Mouse (Mus musculus) stomach, embryonic 15.5 days (tissue): ENCODE results near the gene Rabggta. TPM values are rescaled to one million over a fixed set of nuclear protein-coding genes. Genes with fewer than 3 reads are reported as not detected.

Source experiments
- ATAC-seq: fragments of 200-750 bp; cut with Nextera tagmentation; 2 replicates; pipeline ENCODE4 v1.8.0; 2017; ENCODE audit warnings: low read depth, moderate number of reproducible peaks, moderate TSS enrichment; ENCODE audit not compliant: insufficient read depth, low FRiP score
- H3K27ac ChIP-seq: fragments of 300-500 bp; sonication (generic); 2 replicates; pipeline ENCODE4 v1.5.1; 2015; ENCODE audit warnings: mild to moderate bottlenecking, inconsistent platforms
- H3K27me3 ChIP-seq: fragments of 300-500 bp; sonication (generic); replicated peaks from 2 replicates; pipeline ENCODE4 v1.6.1; 2015; ENCODE audit warnings: inconsistent platforms
- H3K36me3 ChIP-seq: fragments of 300-500 bp; sonication (generic); 2 replicates; pipeline ENCODE4 v1.6.1; 2015; ENCODE audit warnings: inconsistent platforms
- H3K4me1 ChIP-seq: fragments of 300-500 bp; sonication (generic); 2 replicates; pipeline ENCODE4 v1.6.1; 2015; ENCODE audit warnings: inconsistent platforms
- H3K4me2 ChIP-seq: fragments of 300-500 bp; sonication (generic); 2 replicates; pipeline ENCODE4 v1.6.1; 2015; ENCODE audit warnings: mild to moderate bottlenecking, inconsistent platforms
- H3K4me3 ChIP-seq: fragments of 300-500 bp; sonication (generic); replicated peaks from 2 replicates; pipeline ENCODE4 v1.5.1; 2015; ENCODE audit warnings: inconsistent platforms
- H3K9ac ChIP-seq: fragments of 300-500 bp; sonication (generic); 2 replicates; pipeline ENCODE4 v1.6.1; 2015; ENCODE audit warnings: inconsistent platforms
- H3K9me3 ChIP-seq: fragments of 300-500 bp; sonication (generic); 2 replicates; pipeline ENCODE4 v1.6.1; 2016; ENCODE audit warnings: inconsistent platforms
- WGBS: fragments of 180-500 bp; shearing (Covaris S2); methylation state at CpG from one replicate; pipeline ENCODE4 v1.1.7; 2015; 5-methylcytosine and 5-hydroxymethylcytosine counted together
- polyA plus RNA-seq: library from polyadenylated mRNA; unstranded; fragments of >200 nt; fragmentation: Nextera tagmentation; extraction: Ambion mirVana; gene quantifications from 2 replicates; pipeline ENCODE4 v1.2.1, GENCODE M21; 2015

Gene Rabggta
- polyA plus RNA-seq, 1 experiment from 2014 or later: 30.0 TPM

GRCm38 (mm10) chr14:55713729-55714122, 8.3 kb downstream of the Rabggta start, which contains the start of gene Tgm1:
Gene Tgm1 (minus strand): TSS chr14:55713926.
- WGBS: 23% methylated on average over 4 of the region's 4 CpGs
- no peak for ATAC-seq
- Histone ChIP-seq H3K9ac (no peak within 1 kb of the TSS), H3K4me2 (peak within 1 kb of the TSS; percentile 54), H3K27me3 (no peaks in the 10 kb centered on the region), H3K4me1 (peaks cover 7% of the 10 kb centered on the region; the same call in 1 of the 2 replicates), H3K27ac (peak within 1 kb of the TSS; percentile 68), H3K4me3 (peak within 1 kb of the TSS; percentile 35), H3K9me3 (no peaks in the 10 kb centered on the region), H3K36me3 (peaks cover 16% of the 10 kb centered on the region)

GRCm38 (mm10) chr14:55713007-55713728, 8.9 kb downstream of the Rabggta start:
- Histone ChIP-seq H3K36me3 (peaks cover 10% of the 10 kb centered on the region; the same call in 1 of the 2 replicates), H3K27ac (peak overlapping the region; percentile 68), H3K9ac (no peak overlapping the region), H3K4me1 (peaks cover 7% of the 10 kb centered on the region; the same call in 1 of the 2 replicates), H3K9me3 (no peaks in the 10 kb centered on the region), H3K4me2 (peak overlapping the region; percentile 54), H3K4me3 (peak overlapping the region; percentile 35), H3K27me3 (no peaks in the 10 kb centered on the region)
- 16% methylated on average over 24 of the region's 25 CpGs for WGBS
- ATAC-seq: 0 out of 2 replicates have a peak, but pooled peaks have one; percentile 47

DNA sequence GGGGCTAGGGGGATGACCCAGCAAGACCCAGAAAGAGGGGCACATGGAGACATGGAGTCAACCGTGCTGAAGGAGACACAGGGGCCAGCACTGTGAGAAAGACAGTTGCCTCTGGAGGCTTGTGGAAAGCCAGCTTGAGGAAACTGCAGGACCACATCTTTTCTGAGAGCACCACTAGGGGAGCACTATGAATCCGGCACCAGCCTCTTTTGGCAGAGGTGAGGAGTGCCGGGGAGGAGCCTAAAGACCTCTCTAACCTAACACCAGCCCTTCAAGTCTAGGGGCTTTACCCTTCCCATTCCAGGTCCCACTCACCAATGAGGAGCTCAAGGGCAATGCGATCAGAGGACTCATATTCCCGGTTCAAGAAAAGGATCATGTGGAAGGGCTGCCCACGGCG, 10.3 kb downstream of the Rabggta start:
- no peaks in the 10 kb centered on the region for H3K9me3 ChIP-seq
- no peaks in the 10 kb centered on the region for H3K27me3 ChIP-seq
- no peak overlapping the region for H3K9ac ChIP-seq
- H3K4me3 ChIP-seq: peak overlapping the region; percentile 35
- peaks cover 7% of the 10 kb centered on the region; the same call in 1 of the 2 replicates for H3K4me1 ChIP-seq
- 0 out of 2 replicates have a peak, but pooled peaks cover 4% of the 10 kb centered on the region for H3K36me3 ChIP-seq
- no peak for ATAC-seq
- 72% methylated on average over 7 of the region's 7 CpGs for WGBS
- H3K27ac ChIP-seq: peak overlapping the region; percentile 40; the same call in 1 of the 2 replicates
- H3K4me2 ChIP-seq: peak overlapping the region; percentile 54

GRCm38 (mm10) chr14:55709509-55709908, 12.6 kb downstream of the Rabggta start:
- ATAC-seq: no peak
- Histone ChIP-seq H3K9ac (no peak overlapping the region), H3K27ac (no peak overlapping the region), H3K27me3 (no peaks in the 10 kb centered on the region), H3K4me3 (no peak overlapping the region), H3K9me3 (no peaks in the 10 kb centered on the region), H3K4me1 (peaks cover 7% of the 10 kb centered on the region; the same call in 1 of the 2 replicates), H3K36me3 (no peaks in the 10 kb centered on the region), H3K4me2 (no peak overlapping the region)
- WGBS: 85% methylated on average over 4 of the region's 4 CpGs

- WGBS: 69% methylated on average over 5 of the region's 5 CpGs
- Histone ChIP-seq H3K9me3 (no peaks in the 10 kb centered on the region), H3K27ac (no peak overlapping the region), H3K36me3 (no peaks in the 10 kb centered on the region), H3K4me3 (no peak overlapping the region), H3K4me1 (no peaks in the 10 kb centered on the region), H3K4me2 (no peak overlapping the region), H3K27me3 (no peaks in the 10 kb centered on the region), H3K9ac (no peak overlapping the region)
- no peak for ATAC-seq
Observed at GRCm38 (mm10) chr14:55707397-55707796, 14.7 kb downstream of the Rabggta start.

- Histone ChIP-seq H3K9ac (no peak overlapping the region), H3K27me3 (no peaks in the 10 kb centered on the region), H3K4me2 (no peak overlapping the region), H3K27ac (no peak overlapping the region), H3K36me3 (no peaks in the 10 kb centered on the region), H3K4me3 (no peak overlapping the region), H3K9me3 (no peaks in the 10 kb centered on the region), H3K4me1 (no peaks in the 10 kb centered on the region)
- no peak for ATAC-seq
- WGBS: 83% methylated on average over 8 of the region's 8 CpGs
Observed at GRCm38 (mm10) chr14:55706051-55706600, 15.9 kb downstream of the Rabggta start.

GRCm38 (mm10) chr14:55702761-55703160, 19.3 kb downstream of the Rabggta start:
- Histone ChIP-seq H3K27me3 (no peaks in the 10 kb centered on the region), H3K4me3 (no peak overlapping the region), H3K4me2 (no peak overlapping the region), H3K9ac (no peak overlapping the region), H3K27ac (no peak overlapping the region), H3K9me3 (no peaks in the 10 kb centered on the region), H3K4me1 (no peaks in the 10 kb centered on the region), H3K36me3 (no peaks in the 10 kb centered on the region)
- ATAC-seq: no peak
- WGBS: 48% methylated on average over 6 of the region's 6 CpGs

DNA sequence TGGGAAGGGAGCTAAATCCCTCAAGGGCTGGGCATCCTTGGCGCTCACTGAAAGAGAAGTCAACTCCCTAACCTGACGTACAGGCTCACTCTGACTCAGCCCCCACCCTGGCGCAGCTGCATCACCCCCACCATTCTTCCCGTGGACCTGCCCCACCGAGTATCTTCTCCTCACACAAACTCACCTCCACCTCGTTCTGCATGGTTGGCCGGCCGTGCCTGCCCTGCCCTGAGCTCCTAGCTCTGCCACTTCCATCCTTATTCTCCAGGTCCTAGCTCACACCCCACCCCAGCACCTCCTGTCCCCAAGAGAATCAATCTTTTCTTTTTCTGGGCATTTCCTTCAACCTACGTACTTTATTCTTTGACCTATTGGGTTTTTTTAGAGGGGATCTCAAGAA, 20.9 kb downstream of the Rabggta start:
- Histone ChIP-seq H3K4me1 (no peaks in the 10 kb centered on the region), H3K9me3 (no peaks in the 10 kb centered on the region), H3K4me3 (no peak overlapping the region), H3K36me3 (no peaks in the 10 kb centered on the region), H3K4me2 (no peak overlapping the region), H3K9ac (no peak overlapping the region), H3K27ac (no peak overlapping the region), H3K27me3 (no peaks in the 10 kb centered on the region)
- ATAC-seq: no peak
- WGBS: 57% methylated on average over 9 of the region's 9 CpGs

- Histone ChIP-seq H3K9me3 (no peaks in the 10 kb centered on the region), H3K4me1 (no peaks in the 10 kb centered on the region), H3K27me3 (no peaks in the 10 kb centered on the region), H3K27ac (no peak overlapping the region), H3K4me2 (no peak overlapping the region), H3K9ac (no peak overlapping the region), H3K4me3 (no peak overlapping the region), H3K36me3 (no peaks in the 10 kb centered on the region)
- no peak for ATAC-seq
- WGBS: 78% methylated on average over 4 of the region's 4 CpGs
Observed at GRCm38 (mm10) chr14:55697226-55697625, 24.8 kb downstream of the Rabggta start.

- no peak overlapping the region for H3K4me3 ChIP-seq
- H3K27ac ChIP-seq: no peak overlapping the region
- WGBS: 63% methylated on average over 10 of the region's 10 CpGs
- H3K4me1 ChIP-seq: no peaks in the 10 kb centered on the region
- H3K4me2 ChIP-seq: no peak overlapping the region
- no peak for ATAC-seq
- no peaks in the 10 kb centered on the region for H3K36me3 ChIP-seq
- no peaks in the 10 kb centered on the region for H3K27me3 ChIP-seq
- H3K9me3 ChIP-seq: no peaks in the 10 kb centered on the region
- no peak overlapping the region for H3K9ac ChIP-seq
Observed at GRCm38 (mm10) chr14:55689433-55689832, 32.6 kb downstream of the Rabggta start.

GRCm38 (mm10) chr14:55682118-55682493, 40.0 kb downstream of the Rabggta start:
- H3K9ac ChIP-seq: peak overlapping the region; percentile 14; the same call in 1 of the 2 replicates

More at GRCm38 (mm10) chr14:55682118-55682493, 40.0 kb downstream of the Rabggta start:
- Histone ChIP-seq H3K4me1 (peaks cover 14% of the 10 kb centered on the region; the same call in 1 of the 2 replicates), H3K27me3 (no peaks in the 10 kb centered on the region), H3K4me3 (peak overlapping the region; percentile 83), H3K27ac (peak overlapping the region; percentile 17; the same call in 1 of the 2 replicates), H3K9me3 (no peaks in the 10 kb centered on the region), H3K36me3 (peaks cover 26% of the 10 kb centered on the region), H3K4me2 (peak overlapping the region; percentile 87)
- WGBS: 8% methylated on average over 3 of the region's 3 CpGs
- 0 out of 2 replicates have a peak, but pooled peaks have one; percentile 2 for ATAC-seq
